Mouse (Mus musculus): ENCODE data around the gene Cflar.
"Not testable (repeated sequence)": the region's sequence is repeated elsewhere in the genome, so short reads cannot be mapped to it uniquely, and the experiment has no call there.

Cflar gene

DNA sequence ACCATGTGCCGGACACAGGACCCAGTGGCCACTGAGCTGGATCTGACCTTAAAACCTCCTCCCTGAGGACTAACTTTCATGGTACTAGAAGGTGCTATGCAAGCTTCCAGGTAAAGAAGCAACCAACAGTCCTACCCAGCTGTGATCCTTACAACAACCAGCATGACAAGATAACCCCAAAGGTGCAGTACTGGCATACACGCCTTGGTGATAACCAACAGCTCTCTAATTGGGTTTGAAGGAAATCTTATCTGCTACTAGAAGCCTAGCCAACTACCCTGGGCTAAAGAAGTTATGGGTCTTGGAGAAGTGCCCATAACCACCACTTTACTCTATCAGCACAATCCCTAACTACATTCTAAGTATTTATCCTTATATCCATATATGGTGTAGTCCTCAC, 75.0 kb downstream of the Cflar start:
- DNase-seq = no peak

DNA sequence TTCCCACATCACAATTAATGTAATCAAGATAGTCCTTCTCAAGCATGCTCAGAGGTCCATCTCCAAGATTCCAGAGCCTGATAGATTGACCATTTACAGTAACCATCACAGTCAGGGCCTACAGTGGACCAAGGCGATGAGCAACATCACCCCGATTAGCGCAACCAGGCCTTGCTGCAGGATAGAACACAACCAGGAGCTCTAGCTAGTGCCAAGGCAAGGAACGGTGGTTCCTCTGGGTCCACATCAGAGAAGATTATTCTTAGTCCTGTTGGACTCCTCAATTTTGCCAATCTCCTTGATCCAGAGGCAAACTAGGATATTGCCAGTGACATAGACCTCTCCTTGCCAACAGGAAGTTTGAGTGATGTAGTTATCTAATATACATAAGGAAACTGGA, 77.1 kb downstream of the Cflar start:
- no peak for DNase-seq

DNA sequence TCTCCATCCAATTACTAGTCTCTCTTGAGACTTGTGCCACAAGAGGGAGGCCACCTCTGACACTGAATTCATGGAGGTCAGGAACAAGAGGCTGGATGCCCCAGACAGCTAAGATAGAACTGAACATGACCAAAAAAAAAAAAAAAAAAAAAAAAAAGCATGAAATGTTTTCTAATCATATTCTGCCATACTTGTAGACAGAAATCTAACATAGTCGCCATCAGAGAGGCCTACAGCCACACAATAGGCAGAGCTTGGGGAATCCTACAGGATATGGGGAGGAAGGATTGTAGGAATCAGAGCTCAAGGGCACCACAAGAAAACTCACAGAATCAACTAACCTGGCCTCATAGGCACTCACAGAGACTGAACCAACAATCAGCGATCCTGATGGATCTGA, 83.4 kb downstream of the Cflar start:
- DNase-seq = no peak

DNA sequence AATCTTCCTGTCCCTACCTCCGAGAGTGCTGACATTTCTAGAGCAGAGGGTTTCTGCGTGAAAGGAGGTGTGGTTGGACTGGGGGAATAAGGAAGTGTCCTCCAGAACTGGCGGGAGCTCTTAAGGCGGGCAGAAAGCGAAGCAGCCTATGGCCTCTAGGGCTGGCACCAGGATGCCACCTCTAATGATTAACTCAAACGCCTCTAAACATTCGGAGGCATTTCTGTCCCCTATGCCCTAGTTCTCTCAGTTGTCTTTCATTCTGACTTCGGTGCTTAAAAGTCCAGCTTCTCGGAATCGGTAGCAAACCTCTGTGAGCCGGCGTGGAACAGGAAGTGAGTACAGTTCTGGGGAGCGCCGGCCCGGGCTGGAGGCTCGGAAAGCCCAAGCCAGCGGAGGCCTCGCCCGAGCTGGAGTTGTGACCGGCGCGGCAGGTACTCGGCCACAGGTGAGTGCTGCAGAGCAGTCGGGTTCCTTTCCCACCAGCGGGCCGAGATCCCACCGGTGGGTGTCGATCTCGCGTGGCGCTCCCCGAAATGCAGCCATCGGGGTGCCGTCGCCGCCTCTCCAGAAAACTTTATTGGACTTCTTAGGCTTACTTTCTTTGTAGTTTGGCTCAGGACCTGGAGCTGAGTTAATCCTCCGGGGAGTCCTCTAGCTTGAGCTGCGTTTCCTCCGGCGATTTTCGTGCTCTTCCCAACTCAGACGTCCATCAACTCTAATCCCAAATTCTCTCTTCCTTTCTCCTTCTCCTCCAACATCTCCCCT, 84.2 kb downstream of the Cflar start, which contains the start of gene Casp8:
Gene Casp8, plus strand, starts transcription at position 84 of the 768 bp plus-strand sequence.
- DNase-seq = no peak

DNA sequence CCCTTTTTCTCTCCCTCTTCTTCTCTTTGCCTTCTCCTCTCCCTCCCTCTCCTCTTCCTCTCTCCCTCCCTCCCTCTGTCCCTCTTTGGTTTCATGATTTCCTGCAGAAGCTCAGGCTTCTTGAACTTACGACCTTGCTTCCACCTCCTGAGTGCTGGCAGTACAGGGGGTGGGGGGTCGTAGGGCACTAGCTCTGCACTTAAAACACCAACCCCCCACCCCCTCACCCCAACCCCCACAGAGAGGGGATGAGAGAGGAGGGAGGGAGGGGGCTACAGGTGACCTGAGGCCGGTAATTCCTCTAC, 84.7 kb downstream of the Cflar start:
- DNase-seq = no peak

DNA sequence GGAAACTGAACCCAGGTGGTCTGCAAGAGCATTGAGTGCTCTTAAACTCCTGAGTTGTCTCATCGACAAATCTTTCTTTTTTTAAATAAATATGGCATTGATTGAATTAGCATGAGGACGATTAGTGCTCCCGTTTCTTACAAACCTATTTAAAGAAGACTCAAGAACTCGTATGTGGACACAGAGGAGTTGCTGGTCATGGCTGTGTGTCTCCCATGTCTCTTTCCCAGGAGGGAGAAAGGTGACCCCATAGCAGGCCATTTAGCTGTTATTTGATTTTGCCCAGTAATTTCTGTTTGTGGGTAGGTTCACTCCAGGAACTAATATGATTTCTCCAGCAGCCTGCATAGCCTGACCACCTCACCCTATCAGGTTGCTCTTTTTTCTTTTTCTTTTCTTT, 85.5 kb downstream of the Cflar start:
- DNase-seq = no peak

DNA sequence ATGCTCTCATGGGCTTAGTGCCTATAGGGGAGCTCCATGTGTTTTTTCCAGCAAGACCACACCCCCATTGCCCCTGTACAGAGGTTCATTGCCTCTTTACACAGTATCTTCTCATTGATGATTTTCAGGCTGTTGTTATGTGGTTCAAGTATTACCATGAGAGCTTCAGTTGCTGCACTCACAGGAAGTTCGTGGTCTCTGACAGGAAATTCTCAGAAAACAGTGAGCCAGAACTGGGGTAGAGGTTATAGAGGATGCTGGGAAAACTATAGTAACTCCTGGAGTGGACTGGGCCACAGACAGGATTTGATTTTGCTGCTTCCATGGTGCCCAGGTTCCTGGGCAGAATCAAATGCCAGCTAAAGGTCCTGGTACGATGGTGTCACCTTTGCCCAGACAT, 86.1 kb downstream of the Cflar start:
- no peak for DNase-seq

DNA sequence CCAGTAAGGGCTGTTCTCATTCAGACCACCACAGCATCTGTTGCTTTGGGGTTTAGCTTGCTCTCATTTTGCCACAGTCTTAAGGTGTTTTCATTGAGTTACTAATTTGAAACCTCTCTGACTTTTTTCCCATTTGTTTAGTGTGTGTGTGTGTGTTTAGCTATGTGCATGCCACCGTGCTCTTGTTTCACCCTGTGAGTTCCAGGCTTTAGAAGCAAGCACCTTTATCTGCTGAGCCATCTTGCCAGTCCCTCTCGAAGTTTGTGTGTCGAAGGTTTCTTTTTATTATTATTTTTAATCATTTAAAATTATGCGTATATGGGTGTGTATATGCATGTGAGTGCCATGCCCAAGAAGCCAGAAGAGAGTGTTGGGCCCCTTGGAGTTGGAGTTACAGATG, 87.6 kb downstream of the Cflar start:
- no peak for DNase-seq

DNA sequence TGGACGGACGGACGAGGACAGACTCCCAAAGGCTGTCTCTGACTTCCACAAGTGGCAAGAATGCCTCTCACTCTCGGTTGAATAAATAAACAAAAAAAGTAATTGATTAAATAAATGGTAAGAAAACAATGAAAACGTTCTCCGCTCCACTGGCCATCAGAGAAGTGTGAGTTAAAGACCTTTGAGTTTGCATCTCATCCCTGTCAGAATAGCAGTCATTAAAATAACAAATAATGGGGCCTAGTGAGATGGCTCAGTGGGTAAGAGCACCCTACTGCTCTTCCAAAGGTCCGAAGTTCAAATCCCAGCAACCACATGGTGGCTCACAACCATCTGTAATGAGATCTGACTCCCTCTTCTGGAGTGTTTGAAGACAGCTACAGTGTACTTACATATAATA, 89.3 kb downstream of the Cflar start:
- not testable (repeated sequence) for DNase-seq

DNA sequence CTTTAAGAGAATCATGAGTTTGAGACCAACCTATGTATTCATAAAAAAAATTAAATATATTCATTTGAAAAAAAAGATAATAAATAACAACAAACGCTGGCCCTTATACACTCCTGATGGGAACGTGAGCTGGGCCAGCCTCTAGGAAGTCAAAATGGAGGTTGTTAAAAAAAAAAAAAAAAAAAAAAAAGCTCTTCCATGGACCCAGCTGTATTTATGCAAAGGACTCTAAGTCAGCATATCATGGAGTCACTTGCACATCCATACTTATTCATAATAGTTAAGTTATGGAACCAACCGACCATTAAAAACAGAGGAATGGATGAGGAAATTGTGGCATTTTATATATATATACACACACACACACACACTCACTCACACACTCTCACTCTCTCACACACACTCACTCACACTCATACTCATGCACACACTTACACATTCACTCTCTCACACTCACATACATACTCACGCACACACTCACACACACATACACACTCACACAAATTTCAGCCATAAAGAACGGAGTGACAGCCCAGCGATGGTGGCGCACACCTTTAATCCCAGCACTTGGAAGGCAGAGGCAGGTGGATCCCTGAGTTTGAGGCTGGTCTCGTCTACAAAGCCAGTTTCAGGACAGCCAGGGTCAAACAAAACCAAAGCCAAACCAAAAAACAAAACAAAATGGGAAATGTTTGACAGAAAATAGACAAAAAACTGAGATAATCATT, 90.4 kb downstream of the Cflar start:
- DNase-seq = no peak

DNA sequence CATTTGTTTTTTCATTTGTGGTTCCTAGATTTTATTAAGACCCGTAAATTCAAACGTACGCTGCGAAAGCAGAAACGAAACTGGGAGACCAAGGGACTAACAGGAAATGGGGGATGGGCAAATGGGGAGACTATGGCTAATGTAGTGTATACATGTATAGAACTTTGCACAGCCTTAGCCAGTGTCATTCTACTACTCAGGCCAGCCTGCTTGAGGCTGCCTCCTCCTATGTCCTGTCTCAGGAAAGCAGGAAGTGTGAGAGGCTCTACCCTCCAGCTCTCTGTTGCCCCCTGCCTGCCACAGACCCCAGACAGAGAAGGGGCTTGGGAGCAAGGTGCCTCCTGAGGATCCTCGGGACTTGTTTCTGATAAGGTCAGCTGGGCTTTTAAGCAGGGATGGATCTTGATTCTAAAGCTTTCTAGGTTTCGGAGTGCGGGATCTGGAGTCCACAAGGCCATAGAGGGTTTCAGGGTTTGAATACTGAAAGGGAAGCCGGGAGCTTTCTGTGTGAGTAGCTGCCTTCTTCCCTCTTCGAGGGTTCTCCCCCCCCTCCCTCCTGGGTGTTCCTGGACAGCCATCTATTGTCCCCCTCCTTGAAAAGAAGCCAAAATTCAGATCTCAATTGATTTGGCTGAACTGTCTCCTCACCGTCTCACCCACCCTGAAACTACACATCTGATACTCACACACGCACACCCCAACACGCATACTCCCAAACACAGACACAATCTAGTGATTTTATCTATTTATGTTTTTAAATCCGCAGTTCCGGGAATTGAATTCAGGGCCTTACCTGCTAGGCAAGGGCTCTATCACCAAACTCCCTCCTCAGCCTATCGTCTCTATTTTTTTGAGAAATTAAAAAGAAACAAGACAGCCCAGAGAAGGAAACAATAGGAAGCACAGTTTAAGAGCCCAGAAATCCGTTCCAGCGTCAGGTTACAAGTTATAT, 91.3 kb downstream of the Cflar start:
- DNase-seq = no peak

DNA sequence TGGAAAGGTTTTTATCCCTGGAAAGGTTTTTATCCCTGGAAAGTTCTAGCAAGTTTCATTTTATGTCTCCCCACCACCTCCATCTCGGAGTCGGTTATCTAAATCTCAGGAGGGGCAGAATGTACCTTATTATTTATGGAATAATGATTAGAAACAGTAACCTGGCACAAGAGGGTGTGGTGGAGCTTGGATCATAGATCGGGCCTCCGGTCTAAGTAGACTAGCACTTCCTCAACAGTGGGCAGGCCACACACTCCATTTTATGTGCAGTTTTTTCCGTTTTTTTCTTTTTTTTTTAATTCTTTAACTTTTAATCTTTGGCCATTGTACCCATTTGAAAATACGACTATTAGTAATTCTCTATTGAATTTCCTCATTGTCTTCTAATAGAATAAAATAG, 92.2 kb downstream of the Cflar start:
- DNase-seq = no peak

DNA sequence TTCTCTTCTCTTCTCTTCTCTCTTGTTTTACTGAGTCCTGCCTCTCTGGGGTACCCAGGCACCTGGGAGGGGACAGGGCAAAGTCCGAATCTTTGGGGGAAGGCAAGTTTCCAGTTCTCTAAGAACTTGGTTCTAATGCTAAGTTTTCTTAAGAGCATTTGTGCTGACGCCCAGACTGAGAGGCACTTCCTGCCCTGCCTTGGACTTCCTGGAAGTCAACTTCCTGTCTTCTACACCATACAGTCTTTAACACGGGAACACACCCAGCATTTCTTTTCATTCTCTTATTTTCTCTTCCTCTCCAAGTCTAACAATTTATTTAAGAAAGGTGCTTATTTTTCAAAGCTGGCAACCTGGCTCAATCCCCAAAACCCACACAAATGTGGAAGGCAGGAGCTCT, 95.3 kb downstream of the Cflar start:
- no peak for DNase-seq

Data from cerebellum, adult 9-10 months (tissue).